9 mouse cellular contexts compared by ENCODE assay signal in the genomic region with DNA sequence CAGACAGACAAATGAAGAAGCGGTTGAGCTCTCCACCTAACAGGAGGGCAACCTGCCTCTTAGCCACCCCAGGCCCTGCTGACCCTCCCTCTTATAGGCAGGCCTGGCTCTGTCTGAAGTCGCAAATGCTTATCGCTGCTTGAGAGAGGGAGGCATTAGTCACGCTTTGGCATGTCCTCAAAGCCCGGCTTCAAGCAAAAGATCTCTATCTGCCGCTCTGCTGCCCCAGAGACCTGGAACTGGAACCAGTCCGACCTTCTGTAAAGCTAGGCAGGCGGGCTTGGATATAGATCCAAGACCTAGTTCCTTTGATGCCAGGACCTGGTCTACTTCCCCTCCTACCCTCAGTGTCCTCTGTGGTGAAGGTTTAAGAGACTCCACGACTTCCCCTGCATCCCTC. TPM values are rescaled to one million over a fixed set of nuclear protein-coding genes. Genes with fewer than 3 reads are reported as not detected.
DNase-seq lines count a peak whose midpoint lies in the region.
"Had no signal": no experiment of that assay in that cellular context is flagged by ENCODE, and none has a peak within 500 bp of the region (broad histone marks: within the 10 kb centered on the region; RNA-seq: fewer than 3 reads in every experiment).

No protein-coding gene starts in this region.

- no peak for DNase-seq in heart, embryonic 10.5 days (ENCODE audit: low spot score)
- DNase-seq in heart, postnatal 14 days, result no peak
- peak; percentile 59 to 78 for DNase-seq in urinary bladder, adult 18-20 months (ENCODE audit: low spot score in 2 of 2)
- DNase-seq in urinary bladder, postnatal 4 days (ENCODE audit: low spot score in 2 of 2), result no peak
- peak; percentile 83 to 84 for DNase-seq in cerebellum, postnatal 14 days
- DNase-seq in layer of hippocampus, postnatal 10 days (ENCODE audit: low spot score in 2 of 2), result no peak
- no peak for DNase-seq in frontal cortex, postnatal 14 days (ENCODE audit: low spot score in 2 of 2)
- no peak for DNase-seq in right cerebral cortex, adult 2 months (ENCODE audit: low spot score in 2 of 2)

- H3K27me3 ChIP-seq in heart, embryonic 10.5 days (ENCODE audit: insufficient read depth, poor library complexity, severe bottlenecking), result peaks cover 50% of the 10 kb centered on the region

- no peaks in the 10 kb centered on the region for H3K36me3 ChIP-seq in heart, embryonic 10.5 days
- H3K36me3 ChIP-seq: liver, embryonic 13.5 days had no signal

- 55% methylated on average over 9 of the region's 9 CpGs for WGBS in heart, embryonic 10.5 days

- intact Hi-C loops in heart, postnatal 14 days (cut with DNase I), result loop anchor here (5.0 to 10.0 kb wide), 2 partner anchors 80 to 287 kb away; partner anchors contain the start of gene Crispld2

- H3K4me1 ChIP-seq in heart, embryonic 10.5 days, result peaks cover 23% of the 10 kb centered on the region
- H3K4me1 ChIP-seq: liver, embryonic 13.5 days had no signal

- no peak overlapping the region for H3K4me3 ChIP-seq in heart, embryonic 10.5 days
- H3K4me3 ChIP-seq: liver, embryonic 13.5 days had no signal

- H3K9me3 ChIP-seq in heart, embryonic 10.5 days, result no peaks in the 10 kb centered on the region
- H3K9me3 ChIP-seq: liver, embryonic 13.5 days had no signal

- H3K27ac ChIP-seq in heart, embryonic 10.5 days, result peak overlapping the region; percentile 16; the same call in 1 of the 2 replicates
- H3K27ac ChIP-seq: liver, embryonic 13.5 days had no signal

RNA-seq across cellular contexts. Expression of gene Zdhhc7, which starts 29.0 kb away (rescaled TPM):
- 35.5 and 37.3 TPM in 2 replicates for polyA plus RNA-seq in heart, embryonic 10.5 days (2016; fragmentation: Nextera tagmentation; extraction: Ambion mirVana)
- total RNA-seq in heart, postnatal 14 days (2021), result 10 to 100 TPM; 41.5 to 42.2 TPM
- 10 to 100 TPM; 37.7 to 40.4 TPM for total RNA-seq in layer of hippocampus, postnatal 10 days (2021)

RNA-seq across cellular contexts. Expression of gene 6430548M08Rik, which starts 41.7 kb away (rescaled TPM):
- polyA plus RNA-seq in heart, embryonic 10.5 days (2016; fragmentation: Nextera tagmentation; extraction: Ambion mirVana), result 8.2 and 11.9 TPM in 2 replicates
- 10 to 100 TPM; 11.7 to 13.3 TPM for total RNA-seq in heart, postnatal 14 days (2021)
- total RNA-seq in layer of hippocampus, postnatal 10 days (2021), result 10 to 100 TPM; 76.5 to 86.8 TPM

Comparison
In these comparisons a context has a peak if more than half of its experiments do, and no peak if none do; other contexts are left out.
1. DNase-seq: peak in urinary bladder, adult 18-20 months (2 of 2) and cerebellum, postnatal 14 days (2 of 2); none in heart, embryonic 10.5 days (single experiment), heart, postnatal 14 days (0 of 2), urinary bladder, postnatal 4 days (0 of 2), layer of hippocampus, postnatal 10 days (0 of 2), frontal cortex, postnatal 14 days (0 of 2) and right cerebral cortex, adult 2 months (0 of 2).
2. RNA of gene 6430548M08Rik, which starts 41.7 kb away (total RNA-seq): 76.5 to 86.8 TPM in layer of hippocampus, postnatal 10 days; 11.7 to 13.3 TPM in heart, postnatal 14 days; every median in the first group is over 4 times any median in the second.